Mouse (Mus musculus) embryonic facial prominence, embryonic 14.5 days (tissue): Measurements from ENCODE around the gene Gm10961. TPM values are rescaled to one million over a fixed set of nuclear protein-coding genes. Genes with fewer than 3 reads are reported as not detected.

ENCODE experiments used
- polyA plus RNA-seq: library from polyadenylated mRNA; unstranded; fragments of >200 nt; fragmentation: Nextera tagmentation; extraction: Ambion mirVana; gene quantifications from 2 replicates; pipeline ENCODE4 v1.2.1, GENCODE M21; 2014

Gm10961 gene
- polyA plus RNA-seq, 1 experiment from 2014 or later, result not detected

Other genes starting within 250 kb of the Gm10961 start
- gene Kcnc4, start 171.8 kb upstream of the Gm10961 start, polyA plus RNA-seq, result 0.94 and 1.3 TPM in 2 replicates
- gene Slc6a17, start 113.3 kb upstream of the Gm10961 start, polyA plus RNA-seq, result 4.8 and 4.9 TPM in 2 replicates
- not detected in 2 replicates for gene Ubl4b, start 76.2 kb upstream of the Gm10961 start, polyA plus RNA-seq
- gene Alx3, start 36.3 kb upstream of the Gm10961 start, polyA plus RNA-seq, result 9.2 and 13.5 TPM in 2 replicates
- gene Strip1, start 372 bp downstream of the Gm10961 start, polyA plus RNA-seq, result 53.7 and 59.7 TPM in 2 replicates
- gene Ahcyl1, start 65.2 kb downstream of the Gm10961 start, polyA plus RNA-seq, result 89.3 and 95.0 TPM in 2 replicates
- 18.1 and 21.4 TPM in 2 replicates for gene Csf1, start 129.1 kb downstream of the Gm10961 start, polyA plus RNA-seq
- gene Eps8l3, start 245.9 kb downstream of the Gm10961 start, polyA plus RNA-seq, result not detected in 2 replicates